Mouse (Mus musculus) cortical plate, adult 2 months (tissue): ENCODE data around the gene Itga3. TPM values are rescaled to one million over a fixed set of nuclear protein-coding genes. Genes with fewer than 3 reads are reported as not detected.
A peak's percentile ranks its signal among the peaks of the same experiment; 100 is the strongest.

ENCODE experiments used
- H3K27ac ChIP-seq: fragments of 200-500 bp; 2 replicates; pipeline ENCODE4 v1.5.1; 2012; ENCODE audit warnings: low read length, control low read depth, inconsistent platforms; ENCODE audit not compliant: insufficient read depth
- H3K4me1 ChIP-seq: fragments of 200-500 bp; 2 replicates; pipeline ENCODE4 v1.6.1; 2011; ENCODE audit warnings: low read length; ENCODE audit not compliant: control insufficient read depth, insufficient read depth
- H3K4me3 ChIP-seq: fragments of 200-500 bp; 2 replicates; pipeline ENCODE4 v1.5.1; 2011; ENCODE audit warnings: mild to moderate bottlenecking, low read length, control low read depth; ENCODE audit not compliant: insufficient read depth
- CTCF ChIP-seq: fragments of 200-500 bp; IDR thresholded peaks from 2 replicates; pipeline ENCODE4 v1.5.1; 2011; ENCODE audit warnings: mild to moderate bottlenecking, control low read depth, low read length; ENCODE audit not compliant: insufficient read depth; ENCODE audit errors: extremely low read depth
- POLR2A ChIP-seq: fragments of 200-500 bp; IDR thresholded peaks from 2 replicates; pipeline ENCODE4 v1.6.1; 2011; ENCODE audit warnings: mild to moderate bottlenecking, low read length, control low read depth; ENCODE audit not compliant: insufficient read depth; ENCODE audit errors: extremely low read depth
- polyA plus RNA-seq: library from polyadenylated mRNA; depleted of rRNA; stranded (reverse); fragments of >200 nt; gene quantifications from 2 replicates; pipeline ENCODE4 v1.2.3, GENCODE M21; 2012

Gene Itga3
- polyA plus RNA-seq, 1 experiment, result 15.3 TPM

DNA sequence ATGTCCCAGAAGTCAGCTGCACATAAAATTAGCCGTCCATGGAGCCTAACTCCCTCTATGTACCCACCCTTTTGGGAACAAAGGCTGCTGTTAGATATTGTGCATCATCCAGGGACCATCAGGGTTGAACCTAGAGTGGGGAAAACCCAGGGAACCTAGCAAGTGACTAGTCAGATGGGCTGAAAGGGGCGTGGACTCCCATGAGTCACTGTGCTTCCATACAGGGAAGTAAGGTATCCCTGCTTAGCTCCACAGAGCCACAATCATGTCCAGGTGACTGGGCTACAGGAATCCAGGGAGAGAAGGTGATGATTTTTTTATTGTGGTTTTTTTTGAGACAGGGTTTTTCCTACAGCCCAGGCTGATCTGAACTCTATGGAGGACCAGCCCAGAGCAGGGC is 32.4 kb upstream of the Itga3 start:
- no peaks in the 10 kb centered on the region for H3K4me1 ChIP-seq
- no peak overlapping the region for H3K27ac ChIP-seq
- TF ChIP-seq CTCF, result no peak
- TF ChIP-seq POLR2A, result no peak
- H3K4me3 ChIP-seq, result no peak overlapping the region

DNA sequence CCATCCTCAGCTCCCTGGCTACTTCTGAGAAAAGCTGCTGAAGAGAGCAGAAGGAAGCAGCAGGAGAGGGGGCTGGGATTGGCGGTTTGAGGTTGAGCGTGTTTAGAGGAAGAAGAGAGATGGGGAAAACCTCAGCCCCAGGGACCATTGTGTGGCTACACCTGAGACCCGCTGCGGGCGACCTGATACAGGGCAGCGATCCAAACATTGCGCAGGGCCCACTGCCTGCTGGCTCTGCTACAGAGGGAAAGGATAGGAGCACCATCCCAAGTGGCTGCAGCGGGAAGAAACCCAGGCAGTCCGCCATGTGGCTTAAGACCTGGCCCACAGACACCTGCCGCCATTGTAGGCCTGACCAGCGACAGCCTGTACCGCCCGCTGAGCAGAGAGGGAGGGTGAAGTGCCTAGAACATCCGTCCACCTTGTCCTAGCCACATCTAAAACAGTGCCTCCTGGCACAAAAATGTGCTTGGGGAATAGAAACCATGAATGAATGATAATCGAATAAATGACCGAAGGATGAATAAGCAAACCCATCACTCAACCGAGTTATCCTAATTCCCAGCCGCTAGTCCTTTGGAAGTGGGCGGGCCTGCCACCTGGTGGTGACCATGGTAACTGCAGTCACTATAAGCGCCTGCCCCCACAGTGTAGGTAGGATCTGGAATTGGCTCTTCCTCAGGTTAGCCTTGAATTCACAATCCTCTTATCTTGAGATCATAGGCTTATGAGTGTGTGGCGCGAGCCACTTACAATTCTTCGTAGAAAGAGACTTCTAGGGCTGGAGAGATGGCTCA is 30.0 kb upstream of the Itga3 start:
- Histone ChIP-seq H3K4me1 (no peaks in the 10 kb centered on the region), H3K4me3 (no peak overlapping the region), H3K27ac (no peak overlapping the region)
- TF ChIP-seq CTCF (peak; percentile 89), POLR2A (no peak)

DNA sequence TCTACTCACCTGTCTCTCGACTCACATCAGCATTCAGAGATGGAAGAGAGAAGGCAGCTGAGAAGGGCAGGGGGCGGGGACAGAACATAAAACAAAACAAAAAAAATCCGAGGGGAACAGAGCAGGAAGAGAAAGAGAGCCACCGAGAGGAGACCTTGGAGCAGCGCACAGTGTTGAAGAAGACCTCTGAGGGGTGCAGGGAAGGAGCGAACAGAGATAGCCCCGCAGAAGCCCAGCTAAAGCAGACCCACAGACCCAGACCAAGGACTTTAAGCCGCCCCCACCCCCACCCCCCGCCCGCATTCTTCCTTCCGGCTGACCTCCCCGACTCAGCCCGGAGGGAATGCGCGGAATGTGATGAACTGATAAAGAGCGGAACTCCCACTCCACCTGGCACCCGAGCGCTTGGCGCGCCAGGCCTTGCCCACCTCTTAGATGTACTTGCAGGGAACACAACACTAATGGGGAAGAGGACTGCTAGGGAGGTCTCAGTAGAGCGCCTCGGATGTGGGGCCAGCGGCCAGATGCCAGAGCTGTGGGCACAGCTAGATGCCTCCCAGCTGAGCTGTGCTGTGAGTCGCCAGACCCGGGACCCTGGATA is 28.8 kb upstream of the Itga3 start:
- Histone ChIP-seq H3K27ac (no peak overlapping the region), H3K4me1 (no peaks in the 10 kb centered on the region), H3K4me3 (no peak overlapping the region)
- TF ChIP-seq CTCF (no peak), POLR2A (no peak)

DNA sequence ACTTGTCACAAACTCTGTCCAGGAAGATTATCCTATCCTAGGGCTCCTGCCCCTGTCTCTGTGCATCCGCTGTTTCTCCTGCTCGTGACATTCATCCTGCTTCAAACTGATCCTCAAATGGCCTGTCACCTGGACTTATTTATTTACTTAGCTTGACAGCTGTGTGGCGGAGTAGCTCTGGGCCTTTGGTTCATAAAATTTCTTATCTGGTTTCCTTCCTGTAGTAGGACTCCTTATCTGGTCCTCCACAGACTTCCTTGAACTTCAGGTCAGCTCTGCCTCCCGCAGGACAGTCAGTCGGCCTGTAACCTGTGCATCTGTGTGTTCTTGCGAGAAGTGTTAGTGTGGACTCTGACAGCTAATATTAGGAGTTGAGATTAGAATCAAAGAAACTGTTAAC is 27.7 kb upstream of the Itga3 start:
- no peak for TF ChIP-seq CTCF
- TF ChIP-seq POLR2A, result no peak
- no peaks in the 10 kb centered on the region for H3K4me1 ChIP-seq
- no peak overlapping the region for H3K4me3 ChIP-seq
- H3K27ac ChIP-seq, result no peak overlapping the region

DNA sequence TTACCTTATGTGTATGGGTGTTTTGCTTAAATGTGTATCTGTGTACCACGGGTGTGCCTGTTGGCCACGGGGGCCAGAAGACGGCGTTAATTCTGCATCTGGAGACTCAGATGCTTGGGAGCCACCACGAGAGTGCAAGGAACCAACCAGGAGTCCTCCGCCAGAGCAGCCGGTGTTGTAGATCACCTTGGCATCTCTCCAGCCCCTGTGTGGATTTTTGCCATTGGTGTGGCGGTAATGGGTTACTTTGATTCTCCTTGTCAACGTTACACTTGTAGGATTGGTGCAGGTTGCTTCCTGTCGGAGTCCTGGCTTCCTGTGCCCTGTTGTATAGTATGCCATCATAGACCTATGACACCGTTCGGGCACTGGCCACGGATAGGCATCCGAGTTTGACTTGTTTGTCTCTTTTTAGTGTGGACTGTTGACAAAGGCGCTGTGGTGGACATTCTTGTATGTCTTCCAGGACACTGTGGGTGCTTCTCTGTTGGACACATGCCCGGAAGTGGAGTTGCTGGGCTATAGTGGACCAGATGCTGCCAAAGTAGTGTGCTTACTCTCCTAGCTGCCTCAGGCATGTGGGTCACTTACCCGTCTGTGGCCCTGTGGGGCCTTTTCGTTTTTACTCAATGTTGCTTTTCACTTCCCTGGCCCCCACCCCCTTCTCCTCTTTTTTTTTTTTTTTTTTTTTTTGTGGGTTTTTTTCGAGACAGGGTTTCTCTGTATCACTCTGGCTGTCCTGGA is 25.7 kb upstream of the Itga3 start:
- H3K27ac ChIP-seq, result no peak overlapping the region
- no peaks in the 10 kb centered on the region for H3K4me1 ChIP-seq
- no peak overlapping the region for H3K4me3 ChIP-seq
- no peak for TF ChIP-seq POLR2A
- TF ChIP-seq CTCF, result no peak

DNA sequence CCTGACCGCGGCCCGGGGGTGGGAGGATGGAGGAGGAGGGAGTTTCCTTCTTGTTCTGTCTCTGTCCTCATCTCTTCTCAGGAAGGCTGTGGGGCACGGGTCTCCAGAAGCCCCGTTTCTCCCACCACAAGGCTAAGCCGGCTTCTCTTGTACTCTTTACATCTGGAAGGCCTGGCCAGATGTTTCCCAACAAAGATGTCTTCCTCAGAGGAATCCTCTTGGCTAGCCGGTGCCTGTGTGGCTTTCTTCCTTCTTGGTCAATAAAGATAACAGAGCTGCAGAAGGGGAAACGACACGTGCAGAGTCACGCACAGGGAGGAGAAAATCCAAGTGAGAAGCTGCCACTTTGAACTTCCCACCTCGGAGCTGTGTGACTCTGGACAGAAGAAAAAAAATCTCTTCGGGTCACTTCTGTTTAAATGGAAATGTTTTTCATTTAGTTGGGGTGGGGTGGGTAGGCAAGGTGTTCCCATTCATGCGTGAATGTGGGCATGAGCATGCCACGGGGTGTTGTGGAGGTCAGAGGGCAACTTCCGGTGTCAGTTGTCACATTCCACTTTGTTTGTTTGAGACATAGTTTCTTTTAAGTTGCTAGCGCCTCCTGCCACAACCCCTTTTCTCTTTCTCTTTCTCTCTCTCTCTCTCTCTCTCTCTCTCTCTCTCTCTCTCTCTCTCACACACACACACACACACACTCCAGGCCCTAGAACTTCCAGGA is 24.6 kb upstream of the Itga3 start:
- no peak overlapping the region for H3K4me3 ChIP-seq
- TF ChIP-seq CTCF (no peak), POLR2A (no peak)
- no peaks in the 10 kb centered on the region for H3K4me1 ChIP-seq
- H3K27ac ChIP-seq, result no peak overlapping the region

DNA sequence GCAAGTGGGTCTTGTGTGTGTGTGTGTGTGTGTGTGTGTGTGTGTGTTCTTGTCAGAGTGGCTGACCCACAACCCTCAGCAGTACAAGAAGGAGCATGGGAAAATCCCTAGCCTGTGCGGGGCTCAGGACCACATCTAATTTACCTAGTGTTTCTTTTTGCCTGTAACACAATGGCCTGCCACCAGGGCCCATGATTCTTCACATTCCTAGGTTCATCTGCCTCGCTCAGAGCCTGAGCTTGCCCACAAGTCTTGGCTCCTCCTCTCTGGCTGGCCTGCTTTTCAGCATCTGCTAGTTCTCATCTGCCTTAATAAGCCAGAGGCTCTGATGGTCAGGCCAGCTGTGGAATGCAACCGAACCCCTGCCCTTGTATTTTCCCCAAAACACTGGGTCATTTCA is 23.8 kb upstream of the Itga3 start:
- Histone ChIP-seq H3K4me1 (no peaks in the 10 kb centered on the region), H3K27ac (no peak overlapping the region), H3K4me3 (no peak overlapping the region)
- no peak for TF ChIP-seq POLR2A
- TF ChIP-seq CTCF, result no peak

DNA sequence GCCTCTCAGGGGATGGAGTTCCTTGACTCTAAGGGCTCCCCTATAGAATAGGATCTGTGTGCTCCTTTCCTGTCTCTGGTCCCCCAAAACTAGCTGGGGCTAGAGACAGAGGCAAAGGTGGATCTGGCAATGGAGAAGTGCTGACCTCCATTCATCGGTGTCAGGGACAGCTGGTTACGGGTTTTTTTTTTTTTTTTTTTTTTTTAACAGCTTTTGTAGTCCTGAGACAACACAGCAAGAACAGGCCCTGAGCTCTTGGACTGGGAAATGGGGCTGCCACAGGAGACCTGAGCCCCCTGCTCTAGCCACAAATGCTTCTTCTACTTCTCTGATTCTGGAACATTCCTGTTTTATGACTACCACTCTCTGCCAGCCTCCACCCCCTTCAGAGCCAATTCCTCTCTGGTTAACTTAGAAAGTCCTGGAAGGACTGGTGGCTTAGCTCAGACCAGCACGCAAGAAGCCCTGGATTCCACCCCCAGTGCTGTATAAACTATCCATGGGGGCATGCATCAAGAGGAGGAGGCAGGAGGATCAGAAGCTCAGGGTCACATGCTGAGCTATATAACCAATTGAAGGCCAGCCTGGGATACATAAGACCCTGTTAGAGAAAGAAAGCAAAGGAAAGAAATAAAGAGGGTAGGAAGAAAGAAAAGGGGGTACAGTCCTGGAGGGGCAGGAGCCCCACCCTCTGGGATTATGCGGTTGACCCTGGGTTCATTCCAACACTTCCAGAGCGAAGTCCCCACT is 21.9 kb upstream of the Itga3 start:
- Histone ChIP-seq H3K27ac (no peak overlapping the region), H3K4me1 (no peaks in the 10 kb centered on the region), H3K4me3 (no peak overlapping the region)
- TF ChIP-seq POLR2A (no peak), CTCF (no peak)

DNA sequence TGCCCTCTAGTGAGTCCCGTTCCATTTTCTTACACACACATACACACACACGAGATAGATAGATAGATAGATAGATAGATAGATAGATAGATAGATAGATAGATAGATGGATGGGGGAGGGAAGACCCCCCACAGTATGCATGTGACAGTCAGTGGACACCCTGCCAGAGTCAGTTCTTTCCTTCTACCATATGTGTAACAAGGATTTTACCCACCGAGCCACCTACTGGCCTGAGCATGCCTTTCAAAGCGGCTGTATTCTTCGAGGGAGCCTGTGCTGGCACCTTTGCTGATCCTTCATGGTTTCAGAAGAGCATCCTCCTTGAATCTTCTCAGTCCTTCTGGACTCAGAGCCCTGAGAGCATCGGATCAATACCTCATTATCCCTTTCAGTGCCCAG is 21.3 kb upstream of the Itga3 start:
- TF ChIP-seq CTCF (no peak), POLR2A (no peak)
- no peak overlapping the region for H3K27ac ChIP-seq
- H3K4me1 ChIP-seq, result no peaks in the 10 kb centered on the region
- no peak overlapping the region for H3K4me3 ChIP-seq
